Mouse (Mus musculus) kidney, adult 11 months (tissue): ENCODE measurements around the gene Fndc8.
"Not testable (repeated sequence)": the region's sequence is repeated elsewhere in the genome, so short reads cannot be mapped to it uniquely, and the experiment has no call there.

Experiments
- DNase-seq: peaks from one replicate; pipeline ENCODE4 v3.0.0; 2022

Gene Fndc8

GRCm38 (mm10) chr11:82920768-82921167, 28.8 kb downstream of the Fndc8 start:
- DNase-seq: no peak

- DNase-seq: no peak
Measured at GRCm38 (mm10) chr11:82921691-82922090, 29.8 kb downstream of the Fndc8 start.

- not testable (repeated sequence) for DNase-seq
Measured at GRCm38 (mm10) chr11:82923910-82924309, 32.0 kb downstream of the Fndc8 start.

GRCm38 (mm10) chr11:82928897-82929632, 37.1 kb downstream of the Fndc8 start:
- DNase-seq: no peak

GRCm38 (mm10) chr11:82929633-82929950, 37.7 kb downstream of the Fndc8 start:
- DNase-seq: no peak

- not testable (repeated sequence) for DNase-seq
Measured at GRCm38 (mm10) chr11:82930391-82930955, 38.5 kb downstream of the Fndc8 start.

- not testable (repeated sequence) for DNase-seq
Measured at GRCm38 (mm10) chr11:82931161-82931560, 39.2 kb downstream of the Fndc8 start.

GRCm38 (mm10) chr11:82931671-82932450, 39.9 kb downstream of the Fndc8 start:
- not testable (repeated sequence) for DNase-seq

- no peak for DNase-seq
Measured at GRCm38 (mm10) chr11:82933186-82933585, 41.3 kb downstream of the Fndc8 start.

GRCm38 (mm10) chr11:82943336-82943735, 51.4 kb downstream of the Fndc8 start:
- no peak for DNase-seq

- DNase-seq: no peak
Measured at GRCm38 (mm10) chr11:82945636-82946035, 53.7 kb downstream of the Fndc8 start.

GRCm38 (mm10) chr11:82947457-82947856, 55.5 kb downstream of the Fndc8 start:
- DNase-seq: no peak

GRCm38 (mm10) chr11:82949036-82949435, 57.1 kb downstream of the Fndc8 start:
- peak; percentile 40 for DNase-seq
